Mouse (Mus musculus) erythroblast, embryonic 14.5 days (primary cell): Measurements from ENCODE around the gene 1110051M20Rik. TPM values are rescaled to one million over a fixed set of nuclear protein-coding genes. Genes with fewer than 3 reads are reported as not detected.

ENCODE experiments used
- H3K27me3 ChIP-seq: 2 replicates; pipeline ENCODE4 v1.6.1; 2012; ENCODE audit warnings: inconsistent platforms; ENCODE audit not compliant: control insufficient read depth
- H3K36me3 ChIP-seq: 2 replicates; pipeline ENCODE4 v1.6.1; 2012; ENCODE audit warnings: mild to moderate bottlenecking, inconsistent platforms; ENCODE audit not compliant: control insufficient read depth
- H3K4me1 ChIP-seq: 2 replicates; pipeline ENCODE4 v1.6.1; 2012; ENCODE audit warnings: inconsistent platforms; ENCODE audit not compliant: control insufficient read depth
- H3K4me3 ChIP-seq: replicated peaks from 2 replicates; pipeline ENCODE3; 2012; ENCODE audit warnings: moderate library complexity, mild to moderate bottlenecking, inconsistent platforms
- H3K9me3 ChIP-seq: 2 replicates; pipeline ENCODE4 v1.6.1; 2012; ENCODE audit warnings: low read length, inconsistent platforms, mixed read lengths; ENCODE audit not compliant: control insufficient read depth
- GATA1 ChIP-seq: IDR thresholded peaks from 2 replicates; pipeline ENCODE4 v1.6.1; 2012; ENCODE audit warnings: low read length, inconsistent platforms, mixed read lengths
- TAL1 ChIP-seq: IDR thresholded peaks from 3 replicates; pipeline ENCODE4 v1.6.1; 2012; ENCODE audit warnings: low read length, inconsistent platforms, mixed read lengths
- polyA plus RNA-seq: library from polyadenylated mRNA; stranded (reverse); fragments of >175 nt; gene quantifications from 2 replicates; pipeline ENCODE4 v1.2.3, GENCODE M21; 2012

1110051M20Rik gene
- polyA plus RNA-seq, 1 experiment: 0.09 TPM

GRCm38 (mm10) chr2:91386547-91387286, 57.8 kb downstream of the 1110051M20Rik start:
- TF ChIP-seq TAL1 (no peak), GATA1 (no peak)
- Histone ChIP-seq H3K36me3 (no peaks in the 10 kb centered on the region), H3K4me1 (peaks cover 35% of the 10 kb centered on the region), H3K9me3 (no peaks in the 10 kb centered on the region), H3K27me3 (no peaks in the 10 kb centered on the region), H3K4me3 (no peak overlapping the region)

GRCm38 (mm10) chr2:91383294-91383693, 61.2 kb downstream of the 1110051M20Rik start:
- no peaks in the 10 kb centered on the region for H3K9me3 ChIP-seq
- no peak overlapping the region for H3K4me3 ChIP-seq
- TF ChIP-seq TAL1: no peak
- TF ChIP-seq GATA1: no peak
- no peaks in the 10 kb centered on the region for H3K36me3 ChIP-seq
- peaks cover 12% of the 10 kb centered on the region for H3K4me1 ChIP-seq
- H3K27me3 ChIP-seq: no peaks in the 10 kb centered on the region

GRCm38 (mm10) chr2:91377038-91377437, 67.5 kb downstream of the 1110051M20Rik start:
- TF ChIP-seq TAL1: no peak
- TF ChIP-seq GATA1: no peak
- H3K4me3 ChIP-seq: no peak overlapping the region
- no peaks in the 10 kb centered on the region for H3K9me3 ChIP-seq
- no peaks in the 10 kb centered on the region for H3K27me3 ChIP-seq
- no peaks in the 10 kb centered on the region for H3K36me3 ChIP-seq
- H3K4me1 ChIP-seq: no peaks in the 10 kb centered on the region; the same call in 1 of the 2 replicates

DNA sequence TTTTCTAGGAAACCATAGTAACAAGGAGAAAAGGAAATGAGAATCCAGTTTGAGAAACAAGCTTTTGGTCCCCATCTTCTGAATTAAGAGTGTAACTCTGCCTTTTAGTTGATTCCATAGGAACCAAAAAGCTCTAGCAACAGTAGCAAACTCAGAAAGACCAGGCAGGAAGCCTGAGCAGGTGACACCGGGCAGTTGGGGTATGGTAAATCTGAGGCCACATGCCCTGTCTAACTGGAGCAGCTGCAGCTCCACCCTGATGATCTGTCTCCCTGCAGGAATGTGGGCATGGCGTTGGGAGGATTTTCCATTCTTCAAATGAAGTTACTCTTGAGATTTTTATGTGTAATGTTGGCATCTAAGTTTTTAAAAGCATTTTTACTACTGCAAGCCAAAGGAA, 74.2 kb downstream of the 1110051M20Rik start:
- H3K4me1 ChIP-seq: no peaks in the 10 kb centered on the region
- H3K36me3 ChIP-seq: no peaks in the 10 kb centered on the region
- H3K9me3 ChIP-seq: no peaks in the 10 kb centered on the region
- no peak overlapping the region for H3K4me3 ChIP-seq
- TF ChIP-seq GATA1 (no peak), TAL1 (no peak)
- no peaks in the 10 kb centered on the region for H3K27me3 ChIP-seq

DNA sequence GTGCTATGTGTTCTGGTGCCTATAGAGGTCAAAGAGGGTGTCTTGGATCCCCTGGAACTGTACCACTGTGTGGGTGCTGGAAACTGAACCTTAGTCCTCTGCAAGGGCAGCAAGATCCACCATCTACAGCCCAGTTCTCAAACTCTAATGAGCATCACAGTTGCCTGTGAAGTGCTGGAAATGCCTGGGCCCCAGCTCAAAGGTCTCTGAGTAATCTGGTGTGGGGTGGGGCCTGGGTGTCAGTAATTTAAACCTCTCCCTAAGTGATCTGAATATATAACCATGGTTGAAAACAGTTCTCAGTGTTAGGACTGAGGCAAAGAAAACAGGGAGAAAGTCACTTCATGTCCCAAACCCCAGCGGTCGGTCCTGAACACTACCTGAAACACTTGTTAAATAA, 81.2 kb downstream of the 1110051M20Rik start:
- Histone ChIP-seq H3K4me3 (no peak overlapping the region), H3K4me1 (no peaks in the 10 kb centered on the region), H3K9me3 (no peaks in the 10 kb centered on the region), H3K27me3 (peaks cover 5% of the 10 kb centered on the region), H3K36me3 (no peaks in the 10 kb centered on the region)
- no peak for TF ChIP-seq TAL1
- no peak for TF ChIP-seq GATA1

DNA sequence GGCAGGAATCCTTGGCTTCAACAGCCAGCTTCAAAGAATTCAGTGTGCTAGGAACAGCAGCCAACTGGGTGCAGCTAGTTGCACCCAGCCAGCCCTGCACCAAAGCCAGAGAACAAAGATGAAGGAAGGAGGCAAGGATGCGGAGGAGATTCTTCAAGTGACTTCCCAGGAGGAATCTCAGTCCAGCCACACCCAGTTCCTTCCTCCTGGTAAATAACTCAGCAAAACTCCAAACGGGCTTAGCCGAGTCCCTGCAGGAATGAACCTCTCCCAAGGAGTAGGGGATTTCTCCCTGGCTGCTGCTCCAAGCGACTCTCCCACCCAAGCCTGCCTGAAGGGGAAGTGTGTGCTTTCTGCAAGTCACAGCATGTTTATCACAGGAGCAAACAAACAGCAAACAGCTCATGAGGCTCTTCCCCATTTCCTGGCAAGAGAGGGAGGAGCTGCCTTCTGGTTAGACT, 83.4 kb downstream of the 1110051M20Rik start:
- Histone ChIP-seq H3K36me3 (no peaks in the 10 kb centered on the region), H3K27me3 (peaks cover 5% of the 10 kb centered on the region), H3K4me1 (no peaks in the 10 kb centered on the region), H3K4me3 (no peak overlapping the region), H3K9me3 (no peaks in the 10 kb centered on the region)
- TF ChIP-seq GATA1 (no peak), TAL1 (no peak)

GRCm38 (mm10) chr2:91355767-91356166, 88.7 kb downstream of the 1110051M20Rik start:
- Histone ChIP-seq H3K27me3 (peaks cover 2% of the 10 kb centered on the region; the same call in 1 of the 2 replicates), H3K9me3 (no peaks in the 10 kb centered on the region), H3K4me1 (peaks cover 14% of the 10 kb centered on the region), H3K36me3 (no peaks in the 10 kb centered on the region), H3K4me3 (no peak overlapping the region)
- TF ChIP-seq GATA1 (no peak), TAL1 (no peak)

DNA sequence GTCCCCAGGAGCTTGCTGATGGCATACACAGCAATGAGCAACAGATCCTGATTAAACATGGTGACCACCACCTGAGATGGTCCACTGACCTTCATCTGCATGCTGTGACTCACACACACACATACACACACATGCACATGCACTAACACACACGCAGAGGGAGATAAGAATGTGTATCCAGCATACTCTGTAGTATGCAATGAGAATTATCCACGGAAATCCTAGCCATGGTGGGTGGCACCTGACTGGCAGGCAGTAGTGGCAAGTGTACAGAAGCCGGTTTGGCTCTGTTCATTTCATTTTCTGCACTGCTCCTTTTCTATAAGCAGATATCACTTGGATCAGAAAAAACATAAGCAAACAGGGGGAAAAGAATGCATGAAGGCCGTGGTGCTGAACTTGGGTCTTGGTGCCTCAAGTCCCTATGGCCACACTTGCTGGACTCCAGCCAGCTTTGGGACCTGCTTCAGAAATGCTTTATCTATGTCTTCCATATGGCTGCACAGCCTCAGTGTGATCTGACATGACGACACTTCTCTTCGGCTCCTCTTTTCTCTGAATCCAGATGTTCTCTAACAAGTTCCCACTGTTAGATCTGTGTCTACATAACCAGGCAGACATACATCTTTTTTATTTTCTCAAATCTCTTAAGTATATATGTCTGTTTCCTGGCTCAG, 89.6 kb downstream of the 1110051M20Rik start:
- Histone ChIP-seq H3K4me3 (no peak overlapping the region), H3K27me3 (peaks cover 2% of the 10 kb centered on the region; the same call in 1 of the 2 replicates), H3K9me3 (no peaks in the 10 kb centered on the region), H3K4me1 (peaks cover 14% of the 10 kb centered on the region), H3K36me3 (no peaks in the 10 kb centered on the region)
- TF ChIP-seq TAL1 (peak; percentile 51; the same call in 1 of the 3 replicates), GATA1 (0 out of 2 replicates have a peak, but pooled peaks have one; percentile 12)

GRCm38 (mm10) chr2:91353854-91354253, 90.7 kb downstream of the 1110051M20Rik start:
- no peak for TF ChIP-seq TAL1
- no peak for TF ChIP-seq GATA1
- H3K36me3 ChIP-seq: no peaks in the 10 kb centered on the region
- no peaks in the 10 kb centered on the region for H3K27me3 ChIP-seq
- H3K9me3 ChIP-seq: no peaks in the 10 kb centered on the region
- peaks cover 14% of the 10 kb centered on the region for H3K4me1 ChIP-seq
- H3K4me3 ChIP-seq: no peak overlapping the region
